Mouse (Mus musculus): ENCODE results near the gene Snx18. TPM values are rescaled to one million over a fixed set of nuclear protein-coding genes. Genes with fewer than 3 reads are reported as not detected.

Gene Snx18
- total and polyA plus RNA-seq, 3 experiments, result 6.4 to 12.6 (median 9.1) TPM

GRCm38 (mm10) chr13:113617891-113618823 is at the start of gene Snx18 (continued):
- peak; percentile 86 for TF ChIP-seq USF1 (IDR thresholded peaks at IDR 0.05; ENCODE audit: low read depth, low read length)

- no peak for DNase-seq (ENCODE audit: extremely low read depth)
- no peaks in the 10 kb centered on the region for H3K27me3 ChIP-seq (replicated peaks)
- H3K4me1 ChIP-seq (ENCODE audit: control insufficient read depth in 1 of 2, insufficient read depth in 2 of 2), result peaks cover 0 to 10% of the 10 kb centered on the region in 2 experiments; a peak in 2 of 4 replicates
- no peak overlapping the region for H3K27ac ChIP-seq (ENCODE audit: insufficient read depth, low read depth)
- no peak overlapping the region for H3K9ac ChIP-seq (ENCODE audit: insufficient read depth, low read depth)
- in situ Hi-C loops (cut with MboI; ENCODE audit: low pct_ligation_motif_present, low pct_unique_long_range_greater_than_20kb, low sequenced_read_pairs) (no loop called here), dilution Hi-C loops (cut with MboI; ENCODE audit: extremely low pct_ligation_motif_present, extremely low pct_unique_long_range_greater_than_20kb, low sequenced_read_pairs) (no loop called here)
- no peaks in the 10 kb centered on the region for H3K36me3 ChIP-seq (replicated peaks in 1 of 2; ENCODE audit: control insufficient read depth in 1 of 2, insufficient read depth in 1 of 2, low read length in 1 of 2)
- H3K79me2 ChIP-seq (replicated peaks; ENCODE audit: control insufficient read depth, extremely low read depth, insufficient read depth, poor library complexity, severe bottlenecking), result no peaks in the 10 kb centered on the region
- H3K4me3 ChIP-seq (replicated peaks in 1 of 3; ENCODE audit: low read depth in 2 of 3, low read length in 2 of 3, poor library complexity in 1 of 3), result no peak overlapping the region
- H3K9me3 ChIP-seq (replicated peaks; ENCODE audit: low read length), result no peaks in the 10 kb centered on the region
- no peak for TF ChIP-seq UBTF (IDR thresholded peaks at IDR 0.05; ENCODE audit: low read depth, low read length)
- no peak for TF ChIP-seq SIN3A (IDR thresholded peaks at IDR 0.05; ENCODE audit: low read length)
- TF ChIP-seq ZKSCAN1 (IDR thresholded peaks at IDR 0.05; ENCODE audit: borderline replicate concordance, low read depth, low read length), result no peak
- TF ChIP-seq ZC3H11A (IDR thresholded peaks at IDR 0.05; ENCODE audit: low read depth, low read length), result no peak
- no peak for TF ChIP-seq IRF4 (IDR thresholded peaks at IDR 0.05; ENCODE audit: low read depth, low read length)
- no peak for TF ChIP-seq TBP (conservative IDR thresholded peaks at IDR 0.05; ENCODE audit: low read depth, low read length)
- no peak for TF ChIP-seq MYC (IDR thresholded peaks at IDR 0.05; ENCODE audit: low read depth, low read length)
- TF ChIP-seq NRF1 (IDR thresholded peaks at IDR 0.05; ENCODE audit: low read depth, low read length), result no peak
- no peak for TF ChIP-seq KAT2A (IDR thresholded peaks at IDR 0.05; ENCODE audit: insufficient replicate concordance, low read length)
- TF ChIP-seq CTCF (conservative IDR thresholded peaks at IDR 0.05 in 1 of 2, IDR thresholded peaks at IDR 0.05 in 1 of 2; ENCODE audit: low read depth in 2 of 2, low read length in 2 of 2), result no peak
- TF ChIP-seq PAX5 (IDR thresholded peaks at IDR 0.05; ENCODE audit: low read length), result no peak
- H3K4me2 ChIP-seq (ENCODE audit: insufficient read depth, low read depth, poor library complexity, severe bottlenecking), result no peak overlapping the region
Measured at GRCm38 (mm10) chr13:113663883-113664282, 45.5 kb upstream of the Snx18 start.

GRCm38 (mm10) chr13:113663151-113663779 is 44.9 kb upstream of the Snx18 start, which contains the start of gene Hspb3:
TSS of gene Hspb3 (minus strand) at chr13:113663676.
- in situ Hi-C loops (cut with MboI; ENCODE audit: low pct_ligation_motif_present, low pct_unique_long_range_greater_than_20kb, low sequenced_read_pairs), result no loop called here
- no peak for TF ChIP-seq KAT2A (IDR thresholded peaks at IDR 0.05; ENCODE audit: insufficient replicate concordance, low read length)
- no peak for TF ChIP-seq NELFE (IDR thresholded peaks at IDR 0.05; ENCODE audit: low read depth, low read length)
- H3K27me3 ChIP-seq (replicated peaks), result no peaks in the 10 kb centered on the region

More at GRCm38 (mm10) chr13:113663151-113663779, 44.9 kb upstream of the Snx18 start, which contains the start of gene Hspb3:
- no peak within 1 kb of the TSS for H3K9ac ChIP-seq (ENCODE audit: insufficient read depth, low read depth)
- peaks cover 0 to 10% of the 10 kb centered on the region in 2 experiments; a peak in 2 of 4 replicates for H3K4me1 ChIP-seq (ENCODE audit: control insufficient read depth in 1 of 2, insufficient read depth in 2 of 2)
- no peak within 1 kb of the TSS for H3K4me2 ChIP-seq (ENCODE audit: insufficient read depth, low read depth, poor library complexity, severe bottlenecking)
- H3K4me3 ChIP-seq (replicated peaks in 1 of 3; ENCODE audit: low read depth in 2 of 3, low read length in 2 of 3, poor library complexity in 1 of 3), result no peak within 1 kb of the TSS
- no peak within 1 kb of the TSS for H3K27ac ChIP-seq (ENCODE audit: insufficient read depth, low read depth)
- DNase-seq (ENCODE audit: extremely low read depth), result no peak
- H3K36me3 ChIP-seq (replicated peaks in 1 of 2; ENCODE audit: control insufficient read depth in 1 of 2, insufficient read depth in 1 of 2, low read length in 1 of 2), result no peaks in the 10 kb centered on the region
- H3K79me2 ChIP-seq (replicated peaks; ENCODE audit: control insufficient read depth, extremely low read depth, insufficient read depth, poor library complexity, severe bottlenecking), result no peaks in the 10 kb centered on the region
- H3K9me3 ChIP-seq (replicated peaks; ENCODE audit: low read length), result no peaks in the 10 kb centered on the region
- dilution Hi-C loops (cut with MboI; ENCODE audit: extremely low pct_ligation_motif_present, extremely low pct_unique_long_range_greater_than_20kb, low sequenced_read_pairs), result no loop called here

Measured in CH12.LX (cell line).